Comparison of ENCODE assay signal across 12 mouse cellular contexts in genomic region chr5:106801215-106801863, GRCm38 (mm10).
DNase-seq lines count a peak whose midpoint lies in the region; ATAC-seq and TF ChIP-seq lines count a peak whose summit lies in the region.
"Had no signal": no experiment of that assay in that cellular context is flagged by ENCODE, and none has a peak within 500 bp of the region (broad histone marks: within the 10 kb centered on the region; RNA-seq: fewer than 3 reads in every experiment).

No protein-coding gene starts in this region.

- no peak for ATAC-seq in heart, embryonic 13.5 days (ENCODE audit: extremely low read depth, insufficient number of reproducible peaks, low FRiP score, low TSS enrichment)
- ATAC-seq in embryonic facial prominence, embryonic 13.5 days (ENCODE audit: insufficient number of reproducible peaks, insufficient read depth, low FRiP score, low TSS enrichment, low read depth) = no peak
- ATAC-seq in liver, postnatal 0 days = peak; percentile 73

- DNase-seq in heart, adult 8-10 months (ENCODE audit: low spot score) = no peak
- peak; percentile 44 for DNase-seq in ES-CJ7 (ENCODE audit: low read depth, low spot score)
- no peak for DNase-seq in liver, postnatal 0 days
- no peak for DNase-seq in spleen, adult 12 weeks (ENCODE audit: low spot score)
- no peak for DNase-seq in left cerebral cortex, adult 9 months (ENCODE audit: low spot score in 2 of 2)
- DNase-seq in cerebellum, adult 9-10 months = no peak
- DNase-seq: gastrocnemius, postnatal 10 days; layer of hippocampus, adult 9-11 months; lung, postnatal 36 days; right cerebral cortex, postnatal 14 days had no signal

- WGBS in heart, embryonic 13.5 days = 22% methylated on average over 9 of the region's 9 CpGs
- WGBS in embryonic facial prominence, embryonic 13.5 days = 23% methylated on average over 9 of the region's 9 CpGs
- 28% methylated on average over 9 of the region's 9 CpGs for WGBS in liver, postnatal 0 days (ENCODE audit: insufficient replicate concordance)

- peaks cover 6% of the 10 kb centered on the region; the same call in 1 of the 2 replicates for H3K27me3 ChIP-seq in heart, embryonic 13.5 days (replicated peaks)
- peaks cover 5% of the 10 kb centered on the region; the same call in 1 of the 2 replicates for H3K27me3 ChIP-seq in embryonic facial prominence, embryonic 13.5 days
- no peaks in the 10 kb centered on the region; the same call in 1 of the 2 replicates for H3K27me3 ChIP-seq in liver, postnatal 0 days (ENCODE audit: insufficient read depth, low read length)

- no peaks in the 10 kb centered on the region for H3K36me3 ChIP-seq in heart, embryonic 13.5 days
- H3K36me3 ChIP-seq in embryonic facial prominence, embryonic 13.5 days = no peaks in the 10 kb centered on the region
- H3K36me3 ChIP-seq in liver, postnatal 0 days (replicated peaks; ENCODE audit: insufficient read depth, low read length) = no peaks in the 10 kb centered on the region

- H3K27ac ChIP-seq in heart, embryonic 13.5 days (replicated peaks) = no peak overlapping the region
- H3K27ac ChIP-seq in embryonic facial prominence, embryonic 13.5 days = no peak overlapping the region
- no peak overlapping the region for H3K27ac ChIP-seq in liver, postnatal 0 days (ENCODE audit: low read depth)

- no peak for TF ChIP-seq CTCF in liver, postnatal 0 days (IDR thresholded peaks at IDR 0.05; ENCODE audit: low read depth)

- no peak overlapping the region for H3K9ac ChIP-seq in heart, embryonic 13.5 days
- no peak overlapping the region for H3K9ac ChIP-seq in embryonic facial prominence, embryonic 13.5 days
- no peak overlapping the region for H3K9ac ChIP-seq in liver, postnatal 0 days (replicated peaks)

- no peaks in the 10 kb centered on the region for H3K9me3 ChIP-seq in heart, embryonic 13.5 days
- H3K9me3 ChIP-seq in embryonic facial prominence, embryonic 13.5 days = no peaks in the 10 kb centered on the region
- no peaks in the 10 kb centered on the region for H3K9me3 ChIP-seq in liver, postnatal 0 days (ENCODE audit: low read length)

- peaks cover 25% of the 10 kb centered on the region for H3K4me1 ChIP-seq in heart, embryonic 13.5 days
- peaks cover 14% of the 10 kb centered on the region for H3K4me1 ChIP-seq in embryonic facial prominence, embryonic 13.5 days
- peaks cover 12% of the 10 kb centered on the region for H3K4me1 ChIP-seq in liver, postnatal 0 days (ENCODE audit: insufficient read depth)

- H3K4me3 ChIP-seq in heart, embryonic 13.5 days = no peak overlapping the region
- no peak overlapping the region for H3K4me3 ChIP-seq in embryonic facial prominence, embryonic 13.5 days
- no peak overlapping the region for H3K4me3 ChIP-seq in liver, postnatal 0 days (ENCODE audit: low read depth, low read length)

- TF ChIP-seq EP300 in liver, postnatal 0 days (IDR thresholded peaks at IDR 0.05; ENCODE audit: low read depth) = no peak

- peak overlapping the region; percentile 68; the same call in 1 of the 2 replicates for H3K4me2 ChIP-seq in heart, embryonic 13.5 days
- H3K4me2 ChIP-seq in embryonic facial prominence, embryonic 13.5 days = peak overlapping the region; percentile 68; the same call in 1 of the 2 replicates
- no peak overlapping the region for H3K4me2 ChIP-seq in liver, postnatal 0 days (ENCODE audit: low read depth, low read length)
